13 mouse cellular contexts compared by ENCODE assay signal in the genomic region with DNA sequence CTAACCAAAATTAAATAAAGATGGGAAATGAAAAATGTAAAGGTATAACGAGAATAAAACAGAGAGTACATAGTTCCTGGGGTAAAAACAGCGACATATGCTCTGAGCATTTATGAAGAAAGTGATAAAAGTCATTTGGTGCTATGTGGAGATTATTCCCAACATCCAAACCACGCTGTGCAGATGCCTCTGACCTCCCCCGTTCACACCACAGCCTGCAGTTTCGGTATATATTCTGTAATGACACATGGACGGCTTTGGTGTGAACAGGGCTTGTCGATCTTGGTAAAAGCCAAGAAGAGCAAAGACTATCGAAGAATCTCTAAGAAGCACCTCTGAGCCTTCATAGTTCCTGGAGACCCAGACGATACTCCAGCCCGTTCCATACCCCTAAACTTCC.
"Had no signal": no experiment of that assay in that cellular context is flagged by ENCODE, and none has a peak within 500 bp of the region (broad histone marks: within the 10 kb centered on the region; RNA-seq: fewer than 3 reads in every experiment).

No protein-coding gene starts in this region.

- DNase-seq: gastrocnemius, postnatal 14 days; gastrocnemius, postnatal 36 days; heart, adult 18-20 months; heart, postnatal 10 days; heart, postnatal 36 days; kidney, adult 11 months; kidney, adult 2 months; kidney, adult 9 months; kidney, postnatal 14 days; kidney, postnatal 36 days; layer of hippocampus, adult 9-11 months; layer of hippocampus, postnatal 36 days; left cerebral cortex, postnatal 4 days had no signal
